ENCODE assay signal across 11 mouse cellular contexts in genomic region chr1:60746153-60746552, GRCm38 (mm10). TPM values are rescaled to one million over a fixed set of nuclear protein-coding genes. Genes with fewer than 3 reads are reported as not detected.
DNase-seq lines count a peak whose midpoint lies in the region; ATAC-seq and TF ChIP-seq lines count a peak whose summit lies in the region.
"Had no signal": no experiment of that assay in that cellular context is flagged by ENCODE, and none has a peak within 500 bp of the region (broad histone marks: within the 10 kb centered on the region; RNA-seq: fewer than 3 reads in every experiment).

No protein-coding gene starts in this region.

- ATAC-seq in embryonic facial prominence, embryonic 14.5 days (ENCODE audit: low read depth): no peak
- ATAC-seq in liver, postnatal 0 days: no peak

- WGBS in embryonic facial prominence, embryonic 14.5 days: 56% methylated on average over 2 of the region's 2 CpGs
- 75% methylated on average over 2 of the region's 2 CpGs for WGBS in embryonic facial prominence, embryonic 10.5 days
- WGBS in liver, postnatal 0 days (ENCODE audit: insufficient replicate concordance): 35% methylated on average over 2 of the region's 2 CpGs

- TF ChIP-seq CTCF in liver, postnatal 0 days (IDR thresholded peaks at IDR 0.05; ENCODE audit: low read depth): no peak

- no peaks in the 10 kb centered on the region for H3K9me3 ChIP-seq in embryonic facial prominence, embryonic 14.5 days (ENCODE audit: control insufficient read depth, low read length)
- H3K9me3 ChIP-seq in embryonic facial prominence, embryonic 10.5 days: no peaks in the 10 kb centered on the region
- no peaks in the 10 kb centered on the region for H3K9me3 ChIP-seq in liver, postnatal 0 days (ENCODE audit: low read length)
- H3K9me3 ChIP-seq: midbrain, embryonic 10.5 days had no signal

- DNase-seq in embryonic facial prominence, embryonic 14.5 days (ENCODE audit: low spot score): no peak
- DNase-seq in embryonic facial prominence, embryonic 10.5 days (ENCODE audit: low spot score): no peak
- DNase-seq in spleen, postnatal 36 days (ENCODE audit: low spot score in 2 of 2): peak; percentile 44 to 51
- DNase-seq in spleen, postnatal 4 days (ENCODE audit: low spot score in 2 of 2): no peak
- no peak for DNase-seq in embryo, embryonic 11 days
- DNase-seq in liver, postnatal 0 days: no peak
- DNase-seq in kidney, adult 11 months: no peak
- DNase-seq: B cell, adult 2 months; cerebellum, postnatal 14 days had no signal

- H3K4me3 ChIP-seq in embryonic facial prominence, embryonic 14.5 days (ENCODE audit: low read depth, low read length): no peak overlapping the region
- H3K4me3 ChIP-seq in embryonic facial prominence, embryonic 10.5 days: no peak overlapping the region
- H3K4me3 ChIP-seq in myocyte: no peak overlapping the region
- no peak overlapping the region for H3K4me3 ChIP-seq in liver, postnatal 0 days (ENCODE audit: low read depth, low read length)
- H3K4me3 ChIP-seq: midbrain, embryonic 10.5 days had no signal

- H3K4me1 ChIP-seq in embryonic facial prominence, embryonic 14.5 days (ENCODE audit: control insufficient read depth, insufficient read depth, low read length): no peaks in the 10 kb centered on the region
- H3K4me1 ChIP-seq in embryonic facial prominence, embryonic 10.5 days: no peaks in the 10 kb centered on the region
- H3K4me1 ChIP-seq in liver, postnatal 0 days (ENCODE audit: insufficient read depth): peaks cover 5% of the 10 kb centered on the region; the same call in 1 of the 2 replicates
- H3K4me1 ChIP-seq: midbrain, embryonic 10.5 days had no signal

- H3K9ac ChIP-seq in embryonic facial prominence, embryonic 14.5 days (ENCODE audit: low read depth, low read length): no peak overlapping the region
- H3K9ac ChIP-seq in liver, postnatal 0 days (replicated peaks): no peak overlapping the region

- no peaks in the 10 kb centered on the region for H3K36me3 ChIP-seq in embryonic facial prominence, embryonic 14.5 days (ENCODE audit: control insufficient read depth, insufficient read depth, low read length)
- no peaks in the 10 kb centered on the region for H3K36me3 ChIP-seq in embryonic facial prominence, embryonic 10.5 days (replicated peaks)
- no peaks in the 10 kb centered on the region for H3K36me3 ChIP-seq in myocyte (ENCODE audit: control insufficient read depth, insufficient read depth)
- H3K36me3 ChIP-seq in liver, postnatal 0 days (replicated peaks; ENCODE audit: insufficient read depth, low read length): no peaks in the 10 kb centered on the region
- H3K36me3 ChIP-seq: midbrain, embryonic 10.5 days had no signal

- TF ChIP-seq EP300 in liver, postnatal 0 days (IDR thresholded peaks at IDR 0.05; ENCODE audit: low read depth): no peak

- no peaks in the 10 kb centered on the region for H3K27me3 ChIP-seq in embryonic facial prominence, embryonic 14.5 days (replicated peaks; ENCODE audit: control insufficient read depth, insufficient read depth, low read length)
- H3K27me3 ChIP-seq in embryonic facial prominence, embryonic 10.5 days (replicated peaks; ENCODE audit: low read depth, poor library complexity, severe bottlenecking): no peaks in the 10 kb centered on the region
- no peaks in the 10 kb centered on the region for H3K27me3 ChIP-seq in myocyte (ENCODE audit: control insufficient read depth, insufficient read depth, insufficient read length)
- H3K27me3 ChIP-seq in liver, postnatal 0 days (ENCODE audit: insufficient read depth, low read length): no peaks in the 10 kb centered on the region

- H3K4me2 ChIP-seq in embryonic facial prominence, embryonic 14.5 days (ENCODE audit: low read depth, low read length): no peak overlapping the region
- H3K4me2 ChIP-seq in myocyte (ENCODE audit: low read depth): peak overlapping the region; percentile 7
- no peak overlapping the region for H3K4me2 ChIP-seq in liver, postnatal 0 days (ENCODE audit: low read depth, low read length)

- H3ac ChIP-seq in myocyte (ENCODE audit: control insufficient read depth, insufficient read length): no peak overlapping the region

- no peak for TF ChIP-seq POLR2A in myocyte (IDR thresholded peaks at IDR 0.05; ENCODE audit: insufficient read length, low read depth)

- H3K79me2 ChIP-seq in myocyte (ENCODE audit: control insufficient read depth, insufficient read depth): no peaks in the 10 kb centered on the region

- 0 out of 2 replicates have a peak overlapping the region, but pooled peaks have one; percentile 18 for H3K27ac ChIP-seq in embryonic facial prominence, embryonic 14.5 days (replicated peaks; ENCODE audit: low read depth, low read length)
- H3K27ac ChIP-seq in embryonic facial prominence, embryonic 10.5 days (replicated peaks): no peak overlapping the region
- H3K27ac ChIP-seq in liver, postnatal 0 days (ENCODE audit: low read depth): no peak overlapping the region
- H3K27ac ChIP-seq: midbrain, embryonic 10.5 days had no signal

TF ChIP-seq in myocyte, 11 proteins besides CTCF, POLR2A, EP300 and RAD21:
- peak; percentile 24 for TF ChIP-seq USF1 (IDR thresholded peaks at IDR 0.05; ENCODE audit: low read depth)
- TF ChIP-seq MAX (IDR thresholded peaks at IDR 0.05; ENCODE audit: low read depth): no peak

RNA-seq across cellular contexts. Expression of gene Cd28, which starts 29.6 kb away (rescaled TPM):
- polyA plus RNA-seq in embryonic facial prominence, embryonic 14.5 days (2014; fragmentation: Nextera tagmentation; extraction: Ambion mirVana): 0.28 and 0.35 TPM in 2 replicates
- 0.09 and 0.11 TPM in 2 replicates for polyA plus RNA-seq in embryonic facial prominence, embryonic 10.5 days (2016; fragmentation: Nextera tagmentation; extraction: Ambion mirVana)
- polyA plus RNA-seq in myocyte (2012; fragmentation: generic; extraction: Trizol): 0.35 TPM
- polyA plus RNA-seq in liver, postnatal 0 days (2015; fragmentation: Nextera tagmentation; extraction: Ambion mirVana): 0.05 and 0.07 TPM in 2 replicates

Comparison
In these comparisons a context has a peak if more than half of its experiments do, and no peak if none do; other contexts are left out.
1. DNase-seq: peak in spleen, postnatal 36 days (2 of 2); none in embryonic facial prominence, embryonic 14.5 days (single experiment), embryonic facial prominence, embryonic 10.5 days (single experiment), spleen, postnatal 4 days (0 of 2), embryo, embryonic 11 days (single experiment), liver, postnatal 0 days (single experiment) and kidney, adult 11 months (single experiment).